Mouse (Mus musculus): ENCODE measurements around the gene Ccdc154.
"Not testable (repeated sequence)": the region's sequence is repeated elsewhere in the genome, so short reads cannot be mapped to it uniquely, and the experiment has no call there.

Gene Ccdc154

DNA sequence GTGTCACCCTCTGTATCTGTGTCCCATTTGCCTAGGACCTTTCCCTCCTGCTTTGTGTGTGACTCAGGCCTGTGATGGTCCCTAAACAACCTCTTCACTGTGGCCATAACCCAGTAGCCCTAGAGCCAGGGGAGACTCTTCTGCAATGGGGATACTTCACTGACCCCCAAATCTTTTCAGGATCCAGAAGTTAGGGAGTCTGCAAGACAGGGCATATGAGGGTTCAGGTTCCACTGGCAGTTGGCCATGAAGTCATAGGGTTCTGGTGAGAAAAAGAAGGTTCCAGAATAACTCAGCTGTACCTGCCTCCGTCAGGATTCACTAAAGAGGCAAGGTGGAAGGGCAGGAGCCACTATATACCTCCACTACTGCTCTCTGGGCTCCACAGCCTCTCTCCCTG is at the start of gene Ccdc154:
TSS of gene Ccdc154 (plus strand) at position 301 of the 400 bp plus-strand sequence.
- in situ Hi-C loops (cut with MboI; ENCODE audit: low sequenced_read_pairs), result no loop called here

DNA sequence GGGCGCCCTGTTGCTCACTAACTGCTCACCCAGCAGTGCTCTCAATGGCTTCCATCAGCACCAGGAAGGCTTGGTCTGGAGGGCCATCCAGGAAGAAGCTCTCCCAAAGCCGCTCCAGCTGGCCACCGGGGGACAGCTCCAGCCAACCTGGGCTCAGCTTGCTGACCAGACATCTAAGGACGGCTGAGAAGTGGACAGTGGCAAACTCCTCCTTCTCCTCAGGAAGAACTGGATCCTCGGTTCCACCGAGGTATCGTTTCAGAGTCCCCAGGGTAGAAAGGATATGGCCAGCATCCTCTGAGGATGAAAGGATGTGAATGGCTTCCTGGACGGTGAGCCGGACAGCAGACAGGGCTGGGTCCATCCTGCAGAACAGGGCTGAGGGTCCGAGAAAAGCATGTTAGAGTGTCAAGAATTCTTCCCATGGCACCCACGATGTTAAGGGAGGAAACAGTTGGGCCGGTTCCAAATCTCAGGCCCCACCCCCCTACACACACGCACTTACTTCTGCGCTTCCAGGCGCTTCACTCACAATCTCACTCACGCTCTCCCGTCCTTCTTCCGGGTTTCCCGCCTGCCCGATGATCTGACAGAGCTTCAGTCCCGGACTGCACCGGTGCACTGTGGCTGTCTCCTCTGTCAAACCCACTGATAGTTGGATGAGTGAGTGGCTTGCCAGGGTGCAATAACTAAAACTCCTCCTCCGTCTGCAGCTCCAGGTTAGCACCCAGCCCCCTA is 47.2 kb upstream of the Ccdc154 start:
- in situ Hi-C loops (cut with MboI; ENCODE audit: low sequenced_read_pairs), result no loop called here

DNA sequence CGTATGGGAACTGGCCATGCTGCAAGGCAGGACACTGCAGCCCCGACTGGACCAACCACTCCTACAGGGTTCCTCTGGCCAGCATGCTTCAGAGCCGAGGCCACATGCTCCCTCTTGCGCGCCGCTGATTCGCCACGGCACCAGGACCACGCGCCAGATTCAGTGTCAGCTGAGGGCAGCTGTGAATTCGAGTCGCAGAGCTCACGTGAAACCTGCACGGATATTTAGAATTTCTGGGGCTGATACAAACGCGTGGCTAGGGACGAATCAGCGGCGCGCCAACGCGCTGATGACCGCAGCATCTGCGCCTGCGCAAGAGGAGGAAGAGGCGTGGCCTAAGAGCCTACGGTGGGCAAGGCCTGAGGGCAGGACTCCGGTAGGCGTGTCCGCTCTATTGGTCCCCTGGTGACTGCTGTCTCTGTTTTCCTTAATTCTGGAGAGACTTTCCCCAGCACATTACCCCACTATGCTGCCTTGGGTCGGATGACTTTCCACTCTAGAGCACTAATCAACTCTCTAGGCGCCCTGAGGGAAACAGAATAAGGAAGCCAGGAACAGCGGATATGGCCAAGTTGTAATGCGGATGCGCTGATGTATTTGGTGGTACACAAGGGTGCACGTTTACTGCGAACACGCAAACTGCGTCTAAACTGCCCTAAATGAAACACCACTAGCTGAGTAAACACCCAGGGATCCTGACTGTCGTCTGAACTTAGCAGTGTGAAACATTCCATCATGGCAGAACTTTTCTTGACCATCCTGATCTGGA is 46.4 kb upstream of the Ccdc154 start, which contains the start of gene Telo2:
TSS of gene Telo2 (minus strand) at position 304 of the 769 bp plus-strand sequence.
- in situ Hi-C loops (cut with MboI; ENCODE audit: low sequenced_read_pairs), result no loop called here

GRCm38 (mm10) chr17:25117263-25117662 is 45.0 kb upstream of the Ccdc154 start:
- in situ Hi-C loops (cut with MboI; ENCODE audit: low sequenced_read_pairs), result no loop called here

DNA sequence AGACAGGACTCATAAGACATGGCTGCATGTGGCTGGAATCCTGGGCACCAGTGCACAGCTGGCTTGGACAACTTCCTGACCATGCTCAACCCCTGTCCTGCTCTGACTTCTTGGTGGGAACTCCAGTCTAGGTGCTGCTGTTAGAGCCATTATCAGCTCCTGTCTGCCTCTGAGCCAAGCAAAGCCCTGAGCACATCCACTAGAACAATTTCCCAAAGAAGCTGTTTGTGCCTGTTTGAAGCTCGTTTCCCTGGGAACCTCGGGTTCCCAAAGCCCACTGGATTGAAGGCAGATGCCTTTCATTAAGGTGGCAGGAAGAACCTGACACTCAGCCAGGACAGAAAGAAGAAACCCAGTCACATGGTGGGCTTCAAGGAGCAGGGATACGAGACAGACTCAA is 41.9 kb upstream of the Ccdc154 start, which contains the start of gene Ptx4:
TSS of gene Ptx4 (plus strand) at position 355 of the 400 bp plus-strand sequence.
- in situ Hi-C loops (cut with MboI; ENCODE audit: low sequenced_read_pairs), result no loop called here

DNA sequence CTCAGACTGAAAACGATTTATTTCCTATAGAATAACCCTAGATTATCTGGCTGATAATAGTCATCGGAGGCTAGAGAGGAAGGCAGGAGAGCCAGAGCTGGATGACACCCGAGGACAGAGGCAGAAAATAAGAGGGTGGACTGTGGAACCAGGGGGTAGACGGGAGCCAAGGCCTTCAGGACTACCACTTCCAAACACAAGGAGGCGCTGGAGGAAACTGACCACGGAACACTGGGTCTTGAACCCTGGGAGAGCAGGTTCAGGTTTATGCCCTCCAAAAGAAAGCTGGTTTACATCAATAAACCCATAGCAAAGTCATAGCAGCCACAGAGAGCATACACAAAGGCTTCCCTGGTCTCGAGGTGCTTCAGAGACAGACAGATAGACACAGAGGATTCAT is 38.3 kb upstream of the Ccdc154 start:
- in situ Hi-C loops (cut with MboI; ENCODE audit: low sequenced_read_pairs), result no loop called here

GRCm38 (mm10) chr17:25125442-25126060 is 36.7 kb upstream of the Ccdc154 start:
- in situ Hi-C loops (cut with MboI; ENCODE audit: low sequenced_read_pairs), result not testable (repeated sequence)

- in situ Hi-C loops (cut with MboI; ENCODE audit: low sequenced_read_pairs), result no loop called here
These were observed 35.2 kb upstream of the Ccdc154 start for GRCm38 (mm10) chr17:25127079-25127478.

- in situ Hi-C loops (cut with MboI; ENCODE audit: low sequenced_read_pairs), result no loop called here
These were observed 34.6 kb upstream of the Ccdc154 start for GRCm38 (mm10) chr17:25127681-25128080.

- in situ Hi-C loops (cut with MboI; ENCODE audit: low sequenced_read_pairs), result no loop called here
These were observed 32.2 kb upstream of the Ccdc154 start for GRCm38 (mm10) chr17:25130060-25130459.

GRCm38 (mm10) chr17:25133275-25133698 is 29.0 kb upstream of the Ccdc154 start, which contains the start of gene Clcn7:
Clcn7 (plus strand) TSS chr17:25133391.
- in situ Hi-C loops (cut with MboI; ENCODE audit: low sequenced_read_pairs), result no loop called here

DNA sequence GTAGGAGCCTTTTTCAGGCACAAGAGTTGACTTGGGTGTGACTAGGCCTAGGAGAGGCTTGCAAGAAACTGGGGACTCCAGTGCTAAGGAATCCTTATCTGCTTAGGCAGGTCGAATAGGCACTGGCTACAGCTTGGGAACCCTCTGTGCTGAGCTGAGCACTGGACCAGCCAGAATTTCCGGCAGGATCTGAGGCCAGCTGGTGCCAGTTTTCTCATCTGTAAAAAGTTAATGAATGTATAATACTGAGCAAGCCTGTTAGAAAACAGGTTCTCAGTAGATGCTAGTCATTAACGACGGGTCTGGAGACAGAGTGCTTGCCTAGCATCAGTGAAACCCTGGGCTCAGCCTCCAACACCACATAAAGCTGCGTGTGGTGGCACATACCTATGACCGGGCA is 26.6 kb upstream of the Ccdc154 start:
- in situ Hi-C loops (cut with MboI; ENCODE audit: low sequenced_read_pairs), result no loop called here

GRCm38 (mm10) chr17:25138803-25139202 is 23.5 kb upstream of the Ccdc154 start:
- in situ Hi-C loops (cut with MboI; ENCODE audit: low sequenced_read_pairs), result no loop called here

GRCm38 (mm10) chr17:25139960-25140359 is 22.3 kb upstream of the Ccdc154 start:
- in situ Hi-C loops (cut with MboI; ENCODE audit: low sequenced_read_pairs), result no loop called here

GRCm38 (mm10) chr17:25163387-25163786 is 1.1 kb downstream of the Ccdc154 start:
- in situ Hi-C loops (cut with MboI; ENCODE audit: low sequenced_read_pairs), result no loop called here

GRCm38 (mm10) chr17:25164770-25165169 is 2.5 kb downstream of the Ccdc154 start:
- in situ Hi-C loops (cut with MboI; ENCODE audit: low sequenced_read_pairs), result no loop called here

DNA sequence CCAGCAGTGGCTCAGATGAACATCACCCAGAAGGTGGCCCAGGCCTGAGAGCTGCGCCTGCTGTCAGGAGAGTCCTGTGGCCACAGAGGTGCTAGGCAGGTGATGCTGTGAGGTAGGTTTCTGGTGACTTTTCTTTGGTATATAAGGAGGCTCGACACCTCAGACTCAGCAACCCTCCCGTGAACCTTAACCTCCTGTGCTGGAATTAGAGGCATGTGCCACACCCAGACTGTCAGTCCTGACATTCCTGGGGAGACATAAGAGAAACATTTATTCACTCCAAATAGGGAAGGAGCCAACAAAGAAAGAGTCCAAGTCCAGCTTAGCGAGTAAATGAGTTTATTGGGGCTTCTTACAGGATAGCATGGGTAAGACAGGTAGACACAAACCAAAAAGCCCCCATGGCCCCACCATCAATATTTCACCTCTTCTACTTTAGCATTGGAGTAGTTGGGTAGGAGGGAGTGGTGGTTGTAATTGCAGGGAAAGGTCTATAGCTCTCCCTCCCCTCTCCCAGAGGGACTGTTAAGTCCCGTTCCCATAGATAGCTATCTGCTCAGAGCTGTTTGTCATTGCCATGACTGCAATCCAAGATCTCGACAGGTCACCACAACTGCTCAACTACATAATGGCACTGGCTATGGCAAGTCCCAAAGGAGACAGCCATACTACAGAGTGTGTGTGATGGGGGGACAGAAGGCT is 3.9 kb downstream of the Ccdc154 start:
- in situ Hi-C loops (cut with MboI; ENCODE audit: low sequenced_read_pairs), result no loop called here

- in situ Hi-C loops (cut with MboI; ENCODE audit: low sequenced_read_pairs), result no loop called here
These were observed 7.4 kb downstream of the Ccdc154 start for GRCm38 (mm10) chr17:25169706-25170105.

DNA sequence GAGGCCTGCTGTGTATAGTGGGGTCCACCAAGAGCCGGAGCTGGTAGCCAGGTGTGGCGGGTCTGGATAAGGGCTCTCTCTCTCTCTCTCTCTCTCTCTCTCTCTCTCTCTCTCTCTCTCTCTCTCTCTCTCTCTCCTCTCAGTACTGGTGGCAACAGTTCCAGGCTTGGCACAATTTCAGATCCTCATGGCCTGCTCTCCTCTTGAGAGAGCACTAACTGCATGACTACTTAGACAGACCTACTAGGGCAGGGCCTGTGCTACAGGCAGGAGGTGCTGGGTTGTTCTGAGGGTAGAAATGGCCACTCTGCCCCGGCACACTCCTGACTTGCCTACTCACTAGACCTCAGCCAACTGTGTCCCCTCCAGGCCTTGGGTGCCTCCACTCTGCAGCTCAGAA is 10.3 kb downstream of the Ccdc154 start:
- in situ Hi-C loops (cut with MboI; ENCODE audit: low sequenced_read_pairs), result no loop called here

DNA sequence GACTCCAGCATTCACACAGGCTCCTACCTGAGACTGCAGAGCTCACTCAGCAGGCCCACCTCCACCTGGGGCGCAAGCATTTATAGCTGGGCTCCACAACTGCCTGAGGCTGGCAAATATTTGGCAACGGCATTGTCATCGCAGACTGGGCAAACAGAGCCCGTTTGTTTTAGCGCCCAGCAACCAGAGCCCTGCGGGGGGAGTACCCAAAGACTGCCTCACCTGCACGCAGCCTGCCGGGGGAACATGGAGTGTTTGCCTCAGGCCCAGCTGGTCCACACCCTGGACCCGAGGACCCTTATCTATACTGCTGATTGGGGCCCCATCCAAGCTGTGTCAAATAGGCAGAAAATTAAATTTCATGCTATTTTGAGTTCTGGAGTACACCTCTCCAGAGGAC is 13.2 kb downstream of the Ccdc154 start, which contains the start of gene Gm38655:
TSS of gene Gm38655 (minus strand) at position 61 of the 400 bp plus-strand sequence.
- in situ Hi-C loops (cut with MboI; ENCODE audit: low sequenced_read_pairs), result no loop called here

DNA sequence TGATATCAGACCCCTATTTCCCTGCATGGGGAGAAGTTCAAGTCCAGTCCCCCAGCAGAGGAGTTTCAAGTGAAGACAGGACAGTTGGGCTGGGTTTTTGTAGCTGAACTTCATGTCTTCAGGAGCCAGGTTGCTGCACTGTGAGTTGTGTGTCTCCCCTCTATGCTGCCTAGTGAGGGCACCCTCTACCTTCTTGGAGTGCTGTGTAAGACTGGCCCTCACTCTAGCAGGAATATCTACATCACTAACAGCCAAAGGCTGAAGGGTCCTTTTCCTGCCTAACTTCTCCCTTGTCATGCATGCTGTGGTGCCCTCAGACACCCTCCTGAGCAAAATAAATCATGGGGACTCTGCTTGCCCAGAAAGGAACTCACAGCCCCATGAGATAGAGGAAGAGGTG is 21.0 kb downstream of the Ccdc154 start:
- in situ Hi-C loops (cut with MboI; ENCODE audit: low sequenced_read_pairs), result no loop called here

Measured in CH12F3 (cell line).